Mouse (Mus musculus) spleen, adult 2 months (tissue): ENCODE results near the gene Kcnd2.

ENCODE experiments used
- CTCF ChIP-seq: fragments of 200-500 bp; IDR thresholded peaks from 2 replicates; pipeline ENCODE4 v1.5.1; 2011; ENCODE audit warnings: mild to moderate bottlenecking, inconsistent platforms; ENCODE audit not compliant: insufficient read depth, insufficient read length, insufficient replicate concordance; ENCODE audit errors: extremely low read depth
- POLR2A ChIP-seq: fragments of 200-500 bp; IDR thresholded peaks from 2 replicates; pipeline ENCODE4 v1.6.1; 2011; ENCODE audit warnings: low read depth, low read length, inconsistent platforms

DNA sequence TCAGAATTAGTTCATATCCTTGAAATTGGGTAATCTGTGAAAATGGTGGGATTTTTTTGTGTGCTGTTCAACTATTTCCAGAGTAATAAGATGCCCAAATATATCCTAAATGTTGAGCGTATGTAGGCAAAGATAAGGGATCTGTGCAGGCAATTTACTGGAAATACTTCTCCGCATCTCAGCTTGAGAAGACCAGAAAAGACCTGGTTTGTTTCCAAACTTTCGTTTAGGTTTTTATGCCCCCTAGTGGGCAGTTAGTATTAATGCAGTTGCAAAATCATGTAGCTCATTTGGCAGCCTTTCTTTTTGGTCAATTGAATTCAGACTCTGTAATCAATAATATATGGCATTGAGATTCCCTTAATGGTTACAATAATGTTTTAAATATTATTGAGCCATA lies 493.9 kb downstream of the Kcnd2 start:
- no peak for TF ChIP-seq POLR2A
- no peak for TF ChIP-seq CTCF
